Mouse (Mus musculus) testis, adult 2 months (tissue): ENCODE data around the gene Speg. TPM values are rescaled to one million over a fixed set of nuclear protein-coding genes. Genes with fewer than 3 reads are reported as not detected.

Source experiments
- H3K27ac ChIP-seq: fragments of 200-500 bp; 2 replicates; pipeline ENCODE4 v1.5.1; 2012; ENCODE audit warnings: low read depth, low read length; ENCODE audit not compliant: control insufficient read depth, insufficient read depth
- H3K27me3 ChIP-seq: fragments of 200-500 bp; 2 replicates; pipeline ENCODE4 v1.6.1; 2012; ENCODE audit warnings: mild to moderate bottlenecking, low read length, moderate library complexity; ENCODE audit not compliant: control insufficient read depth, insufficient read depth
- H3K36me3 ChIP-seq: fragments of 200-500 bp; 2 replicates; pipeline ENCODE4 v1.6.1; 2012; ENCODE audit warnings: mild to moderate bottlenecking, low read length; ENCODE audit not compliant: control insufficient read depth, insufficient read depth
- H3K4me1 ChIP-seq: fragments of 200-500 bp; 2 replicates; pipeline ENCODE4 v1.6.1; 2012; ENCODE audit warnings: low read length; ENCODE audit not compliant: control insufficient read depth, insufficient read depth
- H3K4me3 ChIP-seq: fragments of 200-500 bp; 2 replicates; pipeline ENCODE4 v1.5.1; 2012; ENCODE audit warnings: low read depth, mild to moderate bottlenecking, low read length, moderate library complexity, mixed read lengths; ENCODE audit not compliant: control insufficient read depth
- CTCF ChIP-seq: fragments of 200-500 bp; IDR thresholded peaks from 2 replicates; pipeline ENCODE4 v1.5.1; 2012; ENCODE audit warnings: low read depth, mild to moderate bottlenecking, inconsistent platforms, low read length, moderate library complexity; ENCODE audit not compliant: control insufficient read depth, insufficient read depth, insufficient replicate concordance
- POLR2A ChIP-seq: fragments of 200-500 bp; IDR thresholded peaks from 2 replicates; pipeline ENCODE4 v1.6.1; 2012; ENCODE audit warnings: low read depth, mild to moderate bottlenecking, inconsistent platforms, low read length, moderate library complexity; ENCODE audit not compliant: control insufficient read depth
- polyA plus RNA-seq: library from polyadenylated mRNA; depleted of rRNA; stranded (reverse); fragments of >200 nt; gene quantifications from 2 replicates; pipeline ENCODE4 v1.2.3, GENCODE M21; 2012

Gene Speg
- polyA plus RNA-seq, 1 experiment, result 1.4 TPM

DNA sequence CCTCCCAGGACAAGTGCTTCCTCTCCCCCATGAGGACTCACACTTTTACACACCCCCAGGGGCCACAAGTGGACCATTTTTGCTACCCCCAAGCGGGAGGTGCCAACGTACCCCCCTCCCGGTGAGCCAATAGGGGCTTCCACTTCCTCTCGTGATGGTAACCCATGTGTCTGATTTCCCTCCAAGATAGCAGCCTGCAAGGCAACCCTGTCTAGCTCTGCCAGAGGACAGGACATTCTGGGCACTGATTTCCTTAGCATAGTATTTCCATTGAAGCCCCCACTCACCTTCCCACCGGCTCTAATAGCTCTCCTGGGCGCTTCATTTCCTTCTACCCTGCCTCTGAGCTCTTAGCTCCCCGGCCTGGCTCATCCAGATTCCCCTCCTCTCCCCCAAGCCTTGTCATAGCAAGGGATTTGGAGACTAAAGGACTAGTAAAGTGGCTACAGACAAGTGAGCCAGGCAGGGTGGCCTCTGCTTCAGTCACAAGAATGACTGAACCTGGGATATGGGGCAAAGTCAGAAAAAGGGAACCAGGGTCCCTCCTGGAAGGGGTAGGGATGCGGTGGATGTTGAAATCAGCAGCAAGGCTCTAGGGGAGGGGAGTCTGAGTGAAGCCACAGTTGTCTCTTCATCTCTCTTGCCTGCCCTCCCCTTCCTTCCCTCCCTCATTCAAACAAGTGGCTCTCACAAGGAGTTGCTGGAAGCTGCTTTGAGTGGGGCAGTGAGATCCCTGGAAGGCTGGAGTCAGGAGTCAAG, 74.5 kb downstream of the Speg start:
- H3K36me3 ChIP-seq, result no peaks in the 10 kb centered on the region
- H3K4me1 ChIP-seq, result peaks cover 17% of the 10 kb centered on the region
- TF ChIP-seq CTCF (no peak), POLR2A (no peak)
- no peak overlapping the region for H3K27ac ChIP-seq
- H3K4me3 ChIP-seq, result no peak overlapping the region
- H3K27me3 ChIP-seq, result 0 out of 2 replicates have a peak, but pooled peaks cover 2% of the 10 kb centered on the region

DNA sequence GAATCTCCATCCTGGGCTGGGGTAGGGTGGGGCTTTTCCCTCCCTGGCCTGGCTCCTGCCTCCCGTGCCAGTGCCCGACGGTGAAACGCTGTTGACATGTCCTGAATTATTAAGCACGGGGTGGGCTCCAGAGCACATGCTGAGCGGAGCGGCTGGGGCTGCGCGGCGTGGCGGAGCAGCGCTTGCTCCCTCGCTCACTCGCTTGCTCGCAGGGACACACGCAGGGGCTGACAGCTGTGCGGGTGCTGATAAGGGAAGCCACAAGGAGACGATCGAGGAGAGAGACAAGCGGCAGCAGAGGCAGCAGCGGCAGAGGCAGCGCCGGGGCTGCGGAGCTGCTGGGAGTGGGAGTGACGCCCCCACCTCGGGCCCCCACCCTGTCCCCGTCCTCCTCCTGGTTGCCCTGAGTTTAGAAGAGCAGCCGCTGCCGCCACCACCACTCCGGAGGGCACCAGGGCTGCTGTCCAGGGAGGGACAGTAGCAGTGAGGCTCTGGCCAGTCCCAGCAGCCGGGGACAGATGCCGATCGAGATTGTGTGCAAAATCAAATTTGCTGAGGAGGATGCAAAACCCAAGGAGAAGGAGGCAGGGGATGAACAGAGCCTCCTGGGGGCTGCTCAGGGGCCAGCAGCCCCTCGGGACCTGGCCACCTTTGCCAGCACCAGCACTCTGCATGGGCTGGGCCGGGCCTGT, 75.4 kb downstream of the Speg start, which contains the start of gene Asic4:
Gene Asic4 (plus strand): TSS at position 123 of the 692 bp plus-strand sequence.
- Histone ChIP-seq H3K4me1 (peaks cover 14% of the 10 kb centered on the region), H3K4me3 (no peak within 1 kb of the TSS), H3K27ac (no peak within 1 kb of the TSS), H3K36me3 (no peaks in the 10 kb centered on the region), H3K27me3 (0 out of 2 replicates have a peak, but pooled peaks cover 2% of the 10 kb centered on the region)
- TF ChIP-seq CTCF (no peak), POLR2A (no peak)

DNA sequence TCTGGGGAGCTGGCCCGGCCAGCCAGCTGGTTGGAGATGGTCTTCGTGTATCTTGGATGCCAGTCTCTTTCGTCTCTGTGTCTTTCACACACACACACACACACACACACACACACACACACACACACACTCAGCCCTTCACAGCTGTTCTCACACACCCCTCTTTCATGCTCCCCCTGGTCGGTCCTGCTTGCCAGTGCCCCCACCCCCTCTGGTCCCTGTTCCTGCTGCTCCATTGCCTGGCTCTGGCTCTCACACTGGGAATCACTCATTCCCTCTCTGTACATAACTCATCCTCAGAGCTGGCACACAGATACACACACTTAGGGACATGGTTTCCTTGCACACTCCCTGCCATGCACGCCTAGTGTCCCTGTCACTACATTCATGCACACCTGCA, 76.8 kb downstream of the Speg start:
- TF ChIP-seq CTCF (no peak), POLR2A (no peak)
- Histone ChIP-seq H3K4me3 (no peak overlapping the region), H3K36me3 (no peaks in the 10 kb centered on the region), H3K27me3 (0 out of 2 replicates have a peak, but pooled peaks cover 2% of the 10 kb centered on the region), H3K27ac (no peak overlapping the region), H3K4me1 (peaks cover 5% of the 10 kb centered on the region)

DNA sequence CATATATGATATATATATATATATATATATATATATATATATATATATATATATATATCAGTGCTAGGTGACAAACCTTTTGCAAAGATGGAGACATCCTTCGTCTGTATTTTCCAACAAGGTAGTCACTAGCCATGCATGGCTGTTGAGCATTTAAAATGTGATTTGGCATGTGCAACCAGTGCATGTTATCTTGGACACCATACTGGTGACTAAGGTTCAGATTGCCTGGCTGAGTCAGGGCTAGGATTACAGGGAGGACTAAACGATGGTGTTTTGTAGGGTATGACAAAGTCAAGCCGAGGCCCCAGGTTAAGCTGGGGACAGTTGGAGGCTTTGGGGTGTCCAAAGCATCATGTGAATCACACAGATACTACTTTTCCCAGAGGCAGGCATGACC, 80.3 kb downstream of the Speg start:
- H3K27me3 ChIP-seq, result no peaks in the 10 kb centered on the region; the same call in 1 of the 2 replicates
- H3K36me3 ChIP-seq, result no peaks in the 10 kb centered on the region
- TF ChIP-seq CTCF (no peak), POLR2A (no peak)
- no peak overlapping the region for H3K4me3 ChIP-seq
- peaks cover 12% of the 10 kb centered on the region for H3K4me1 ChIP-seq
- no peak overlapping the region for H3K27ac ChIP-seq

DNA sequence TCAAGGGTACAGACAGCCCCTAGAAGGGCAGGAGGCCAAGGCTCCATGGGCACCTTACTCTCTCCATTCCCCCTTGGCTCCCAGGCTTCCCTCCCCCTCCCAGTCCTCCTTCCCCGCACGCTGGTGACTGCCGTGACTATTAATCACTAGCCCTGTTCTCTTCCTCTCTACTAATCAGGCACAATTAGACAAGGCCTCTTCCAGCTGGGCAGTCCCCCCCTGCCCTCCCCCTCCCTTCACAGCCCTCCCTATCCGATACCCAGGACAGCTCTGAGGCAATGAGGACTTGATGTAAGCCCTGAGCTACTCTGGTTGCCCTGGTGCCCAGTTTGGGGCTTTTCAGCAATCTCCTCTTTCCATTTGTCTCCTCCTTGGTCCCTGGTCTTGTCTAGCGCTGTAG, 80.9 kb downstream of the Speg start:
- Histone ChIP-seq H3K4me1 (peaks cover 10% of the 10 kb centered on the region), H3K27me3 (no peaks in the 10 kb centered on the region; the same call in 1 of the 2 replicates), H3K4me3 (no peak overlapping the region), H3K36me3 (no peaks in the 10 kb centered on the region), H3K27ac (no peak overlapping the region)
- TF ChIP-seq CTCF (no peak), POLR2A (no peak)

DNA sequence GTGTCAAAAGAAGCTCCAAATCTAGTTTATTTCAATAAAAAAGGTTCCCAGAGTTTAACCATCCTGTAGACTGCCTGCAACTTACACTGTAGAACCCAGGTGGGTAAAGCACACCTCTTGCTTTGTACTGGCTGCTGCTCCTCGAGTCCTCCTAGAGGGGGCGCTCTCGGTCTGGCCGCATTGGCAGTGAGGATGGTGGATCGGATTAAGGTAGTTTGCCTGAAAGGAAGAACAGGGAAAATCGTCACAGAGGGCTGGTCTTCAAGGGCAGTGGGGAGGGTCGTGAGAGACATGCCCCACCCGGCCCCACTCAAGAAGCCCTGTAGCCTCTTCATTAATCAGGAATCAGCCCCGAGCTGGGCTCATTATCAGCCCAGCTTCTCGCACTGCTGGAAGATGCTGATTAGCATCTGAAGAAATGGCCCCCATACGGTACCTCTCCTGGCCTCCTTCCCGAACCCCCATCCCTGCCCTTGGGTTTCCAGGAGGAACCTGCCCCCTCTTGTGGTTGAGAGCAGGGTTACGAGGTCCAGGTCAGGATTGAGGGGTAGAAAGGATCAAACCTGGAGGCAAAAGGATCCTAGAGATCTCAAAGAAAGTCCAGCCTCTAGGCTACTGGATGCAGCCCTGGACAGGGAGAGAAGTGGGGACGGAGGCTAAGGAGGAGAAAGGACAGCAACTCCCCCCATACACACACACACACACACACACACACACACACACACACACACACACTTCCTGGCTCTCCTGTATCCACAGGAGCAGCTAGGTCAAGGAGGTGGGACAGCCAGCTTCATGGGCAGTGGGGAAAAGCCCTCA, 81.9 kb downstream of the Speg start:
- H3K36me3 ChIP-seq, result no peaks in the 10 kb centered on the region
- H3K4me1 ChIP-seq, result peaks cover 9% of the 10 kb centered on the region
- no peaks in the 10 kb centered on the region; the same call in 1 of the 2 replicates for H3K27me3 ChIP-seq
- no peak overlapping the region for H3K27ac ChIP-seq
- TF ChIP-seq POLR2A (no peak), CTCF (peak; percentile 82; the same call in 1 of the 2 replicates)
- H3K4me3 ChIP-seq, result no peak overlapping the region

DNA sequence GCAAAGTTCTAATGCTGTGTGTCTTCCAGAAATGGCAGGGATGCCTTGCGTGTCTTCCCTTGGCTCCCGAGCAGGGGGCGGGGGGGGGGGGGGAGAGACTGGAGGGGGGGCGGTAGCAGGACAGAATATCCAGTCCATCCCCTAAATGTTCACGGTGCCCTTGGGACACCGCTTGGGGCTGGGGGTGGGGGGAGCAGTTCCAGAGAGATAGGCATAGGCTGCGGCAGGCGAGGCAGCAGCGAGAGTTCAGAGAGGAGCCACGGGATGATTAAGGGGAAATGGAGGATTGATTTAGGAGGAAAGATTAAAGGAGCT, 82.6 kb downstream of the Speg start:
- H3K27me3 ChIP-seq, result no peaks in the 10 kb centered on the region; the same call in 1 of the 2 replicates
- H3K4me1 ChIP-seq, result peaks cover 9% of the 10 kb centered on the region
- H3K36me3 ChIP-seq, result no peaks in the 10 kb centered on the region
- TF ChIP-seq POLR2A, result no peak
- no peak for TF ChIP-seq CTCF
- H3K27ac ChIP-seq, result no peak overlapping the region
- H3K4me3 ChIP-seq, result no peak overlapping the region
